Mouse (Mus musculus): ENCODE measurements at regions not wholly inside any gene's neighbourhood (a gene's known extent, or its start where the extent isn't known, plus 50 kb on each side); places are given as distances from the start of the nearest gene placed in this dataset.

GRCm38 (mm10) chr12:5547698-5548097 is 172.2 kb upstream of the Klhl29 start:
- DNase-seq, result peak; percentile 17

- no peak for DNase-seq
These were observed 167.2 kb upstream of the Klhl29 start for GRCm38 (mm10) chr12:5542701-5543100.

- DNase-seq, result no peak
These were observed 120.8 kb upstream of the Klhl29 start for GRCm38 (mm10) chr12:5496299-5496698.

- peak; percentile 8 for DNase-seq
These were observed 119.4 kb upstream of the Klhl29 start for GRCm38 (mm10) chr12:5494657-5495512.

GRCm38 (mm10) chr12:5464250-5464899 is 88.9 kb upstream of the Klhl29 start:
- DNase-seq, result peak; percentile 56

- no peak for DNase-seq
These were observed 77.7 kb upstream of the Klhl29 start for GRCm38 (mm10) chr12:5453157-5453556.

GRCm38 (mm10) chr12:5443730-5444129 is 68.2 kb upstream of the Klhl29 start:
- DNase-seq, result peak; percentile 65

GRCm38 (mm10) chr12:5443091-5443531 is 67.6 kb upstream of the Klhl29 start:
- DNase-seq, result peak; percentile 32

GRCm38 (mm10) chr12:5442679-5443078 is 67.2 kb upstream of the Klhl29 start:
- DNase-seq, result no peak

GRCm38 (mm10) chr12:5440482-5440881 is 65.0 kb upstream of the Klhl29 start:
- DNase-seq, result no peak

GRCm38 (mm10) chr12:5435876-5436275 is 60.4 kb upstream of the Klhl29 start:
- DNase-seq, result no peak

- no peak for DNase-seq
These were observed 58.6 kb upstream of the Klhl29 start for GRCm38 (mm10) chr12:5434060-5434459.

GRCm38 (mm10) chr12:5432688-5433087 is 57.2 kb upstream of the Klhl29 start:
- DNase-seq, result no peak

GRCm38 (mm10) chr12:5428733-5429132 is 53.3 kb upstream of the Klhl29 start:
- no peak for DNase-seq

All from retina, postnatal 1 day (tissue).